Mouse (Mus musculus) layer of hippocampus, postnatal 10 days (tissue): ENCODE results near the gene Shroom3. TPM values are rescaled to one million over a fixed set of nuclear protein-coding genes. Genes with fewer than 3 reads are reported as not detected.

ENCODE experiments used
- DNase-seq, 2 experiments: peaks; one replicate each; pipeline ENCODE4 v3.0.0; 2021; ENCODE audit warnings: low spot score in 2 of 2
- long read RNA-seq: library from polyadenylated mRNA; stranded (forward); transcript quantifications from one replicate; pipeline ENCODE4 v2.0.0, GENCODE M21; 2023
- total RNA-seq, 2 experiments: library from RNA; stranded (reverse); gene quantifications; 2 replicates each; pipeline ENCODE4 v1.2.3; 2021

Gene Shroom3
- total RNA-seq: 1 to 10 TPM; 2.5 to 3.8 TPM
- long read RNA-seq, partial matches to known transcripts: 2 of 2 reads
- long read RNA-seq, other reads (novel, unspliced or antisense): 0 of 2 reads

DNA sequence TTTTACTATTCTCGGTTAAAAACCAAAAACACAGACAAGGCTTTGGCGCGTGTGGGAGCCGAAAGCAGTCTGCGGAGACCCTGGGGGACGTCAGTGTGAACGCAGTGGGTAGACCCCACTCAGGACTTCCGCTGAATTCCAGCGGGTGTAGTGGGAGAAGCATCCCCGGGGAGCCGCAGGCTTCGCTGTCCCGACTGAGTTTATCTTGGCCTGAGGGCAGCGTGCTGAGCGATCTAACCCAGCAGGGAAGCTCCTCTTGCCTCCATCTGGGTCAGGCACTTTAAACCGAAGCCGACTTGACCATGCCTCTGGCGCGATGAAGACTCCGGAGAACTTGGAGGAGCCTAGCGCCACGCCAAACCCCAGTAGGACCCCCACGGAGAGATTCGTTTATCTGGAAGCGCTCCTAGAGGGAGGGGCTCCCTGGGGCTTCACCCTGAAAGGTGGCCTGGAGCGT is at the start of gene Shroom3:
TSS of gene Shroom3 (plus strand) at position 85 of the 457 bp plus-strand sequence.
- DNase-seq: peak in 1 of 2 experiments; percentile 16

DNA sequence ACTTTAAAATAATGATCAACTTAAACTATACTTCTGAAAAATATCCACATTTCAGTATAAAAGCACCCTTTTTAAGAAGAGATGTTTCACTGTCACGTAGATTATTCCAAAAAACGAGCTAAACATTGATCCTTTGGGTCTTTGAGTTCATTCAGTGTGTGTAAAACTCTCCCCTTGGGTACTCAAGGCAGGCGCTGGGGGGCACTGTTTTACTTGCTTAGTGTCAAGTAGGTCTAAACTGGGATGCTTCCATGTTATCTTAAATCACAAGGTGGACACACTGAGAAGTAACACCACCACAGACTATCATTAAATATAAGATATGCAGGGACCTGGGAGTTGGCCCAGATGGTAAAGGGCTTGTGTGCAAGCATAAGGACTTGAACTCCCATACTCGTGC is 49.7 kb upstream of the Shroom3 start:
- no peak for DNase-seq

DNA sequence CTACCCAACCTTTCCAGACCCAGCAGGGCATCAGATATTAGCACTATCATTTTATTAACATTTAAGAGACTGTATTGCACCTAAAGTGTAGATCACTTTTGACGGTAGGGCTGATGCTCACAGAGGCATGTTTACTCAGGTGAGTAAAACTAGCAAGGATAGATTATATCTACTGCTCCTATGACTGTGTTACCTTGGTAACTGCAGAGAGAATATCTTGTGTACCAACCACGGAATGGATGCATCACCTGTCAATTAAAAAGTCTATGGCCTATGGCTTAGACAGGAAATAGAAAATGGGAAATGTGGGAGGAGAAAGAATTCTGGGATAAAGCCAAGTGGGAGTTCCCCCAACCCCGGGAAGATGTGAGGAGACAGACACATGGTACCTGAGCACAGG is 48.3 kb upstream of the Shroom3 start:
- no peak for DNase-seq

DNA sequence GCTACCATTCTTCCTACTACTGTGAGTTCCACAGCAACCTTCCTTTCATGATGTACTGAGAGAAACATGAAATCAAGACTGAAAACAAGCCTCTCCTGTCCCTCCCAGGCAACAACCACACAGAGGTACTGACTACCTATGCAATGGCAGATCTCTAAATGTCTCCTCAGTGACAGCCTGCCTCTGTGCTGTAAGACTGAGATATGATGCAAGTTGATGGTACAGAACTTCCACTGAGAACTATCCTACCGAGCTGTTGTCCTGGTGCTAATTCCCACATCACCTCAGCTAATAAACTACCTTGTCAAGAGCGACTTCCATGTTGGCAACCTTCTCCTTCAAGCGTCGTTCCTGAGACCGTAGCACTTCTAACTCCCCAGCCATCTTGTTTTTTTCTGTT is 47.3 kb upstream of the Shroom3 start:
- no peak for DNase-seq

DNA sequence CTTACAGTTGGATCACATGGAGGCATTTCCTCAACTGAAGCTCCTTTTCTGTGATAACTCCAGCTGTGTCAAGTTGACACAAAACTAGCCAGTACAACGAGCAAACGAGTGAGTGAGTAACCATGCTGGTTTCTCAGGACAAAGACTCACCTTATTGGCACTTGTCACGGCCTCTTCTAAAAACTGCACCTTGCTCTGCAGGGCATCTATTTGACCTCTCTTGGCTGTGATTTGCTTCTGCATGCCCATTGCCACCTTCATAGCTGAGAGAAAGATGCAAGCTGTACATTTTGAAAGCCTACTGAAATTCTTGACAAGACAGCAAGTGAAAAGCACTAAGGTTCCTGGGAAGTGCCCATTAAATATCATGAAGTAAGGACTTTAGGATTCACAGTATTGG is 42.4 kb upstream of the Shroom3 start:
- DNase-seq: no peak

DNA sequence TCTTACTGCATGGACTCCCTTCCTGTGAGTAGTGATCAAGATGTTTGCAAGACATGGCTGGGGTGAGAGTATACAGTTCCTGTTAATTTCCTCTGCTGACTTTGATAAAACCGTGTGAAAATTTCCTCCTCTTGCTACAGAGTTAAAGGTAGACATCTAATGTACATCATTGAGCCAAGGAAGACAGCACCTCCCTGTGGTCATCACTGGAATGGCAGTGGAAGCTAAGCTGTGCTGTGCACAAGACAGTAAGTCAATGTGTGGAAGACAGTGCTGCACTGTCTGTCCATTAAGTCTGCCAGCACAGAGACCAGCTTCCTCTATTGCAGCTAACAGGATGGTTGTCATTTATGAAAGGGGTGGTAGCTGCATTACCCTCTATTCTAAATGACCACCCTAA is 27.0 kb upstream of the Shroom3 start:
- DNase-seq: peak; percentile 72 to 73

DNA sequence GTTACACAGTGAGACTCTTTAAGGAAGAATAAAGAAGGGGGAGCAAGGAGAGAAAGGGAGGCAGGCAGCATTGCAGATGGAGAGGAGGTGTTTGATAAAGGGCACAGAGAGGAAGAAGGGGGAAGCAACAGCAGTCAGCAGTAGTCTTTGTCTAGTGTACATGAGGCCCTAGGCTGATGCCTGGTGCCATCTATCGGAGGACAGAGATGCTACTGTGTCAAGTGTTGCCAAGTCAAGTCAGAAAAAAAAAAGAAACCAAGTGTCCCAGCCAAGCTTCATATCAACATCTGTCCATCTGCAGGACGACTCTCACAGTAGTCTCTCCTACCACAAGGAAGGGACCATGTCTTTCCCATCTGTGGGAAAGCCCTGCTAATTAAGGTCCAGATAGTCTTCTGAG is 18.9 kb upstream of the Shroom3 start:
- no peak for DNase-seq

DNA sequence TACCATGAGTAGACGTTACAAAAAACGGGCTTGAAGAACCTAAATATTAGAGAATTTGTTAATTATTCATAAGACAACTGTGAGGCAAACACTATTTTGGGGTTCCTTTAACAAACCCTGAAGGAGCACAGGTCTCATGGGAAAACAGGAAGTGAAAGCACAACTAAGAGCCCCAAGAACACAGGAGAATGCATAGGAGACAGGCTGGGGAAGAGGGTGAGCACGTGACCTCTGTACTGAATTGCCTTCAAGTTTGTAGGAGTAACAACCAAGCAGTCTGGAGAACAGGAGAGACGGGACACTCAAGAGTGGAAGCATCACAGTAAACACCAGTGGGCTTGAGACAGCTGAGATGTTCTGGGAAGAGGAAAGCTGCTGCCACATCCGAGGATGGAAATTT is 16.4 kb upstream of the Shroom3 start:
- DNase-seq: no peak

DNA sequence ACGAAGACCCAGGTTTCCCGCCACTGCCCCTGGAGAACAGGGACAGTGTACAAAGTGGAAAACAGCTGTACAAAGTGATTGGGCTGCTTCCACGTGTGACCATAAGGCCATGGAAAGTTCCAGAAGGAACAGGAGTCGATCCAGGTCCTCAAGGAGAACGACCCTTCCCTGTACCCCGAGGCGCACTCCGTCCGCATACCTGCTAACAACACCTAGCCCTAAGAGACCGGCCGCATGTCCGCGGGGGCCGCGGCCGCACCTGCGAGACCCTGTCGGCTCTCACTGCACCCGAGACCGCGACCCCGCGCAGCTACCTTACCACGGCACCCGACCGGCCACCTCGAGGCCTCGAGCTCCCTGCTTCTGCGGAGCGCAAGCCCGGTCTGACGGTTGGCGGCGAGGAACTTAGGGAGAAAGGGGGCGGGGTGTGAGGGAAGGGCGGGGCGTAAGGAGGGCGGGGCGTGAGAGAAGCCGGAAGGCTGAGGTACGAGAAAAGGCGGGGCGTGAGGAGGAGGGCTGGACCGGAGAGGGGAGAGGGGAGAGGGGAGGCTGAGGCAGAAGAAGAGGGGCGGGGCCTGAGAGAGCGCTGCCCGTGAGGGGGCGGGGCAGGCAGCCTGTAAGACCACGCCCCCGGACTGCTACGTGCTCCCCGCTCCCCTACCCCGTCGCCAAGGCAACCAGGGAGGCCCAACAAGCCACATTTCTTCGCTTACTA is 8.2 kb upstream of the Shroom3 start, which contains the start of gene Ccdc158:
TSS of gene Ccdc158 (minus strand) at position 413 of the 715 bp plus-strand sequence.
- peak; percentile 59 to 76 for DNase-seq

DNA sequence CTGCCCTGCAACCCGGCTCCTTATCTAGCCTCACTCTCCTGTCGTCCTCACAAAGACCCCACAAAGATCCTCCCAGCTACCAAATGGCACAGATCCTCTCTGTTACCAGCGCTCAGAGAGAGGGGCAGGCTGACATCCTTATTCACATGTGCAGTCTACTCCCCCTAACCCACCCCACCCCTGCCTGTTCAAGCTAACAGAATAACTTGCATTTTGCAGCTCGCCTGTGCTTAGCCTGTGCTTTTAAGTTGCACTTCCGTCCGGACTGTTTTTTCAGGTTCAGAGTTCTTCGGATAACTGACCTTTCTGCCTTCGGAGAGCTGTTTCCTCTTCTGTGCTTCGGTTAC is 7.7 kb upstream of the Shroom3 start:
- DNase-seq: no peak

DNA sequence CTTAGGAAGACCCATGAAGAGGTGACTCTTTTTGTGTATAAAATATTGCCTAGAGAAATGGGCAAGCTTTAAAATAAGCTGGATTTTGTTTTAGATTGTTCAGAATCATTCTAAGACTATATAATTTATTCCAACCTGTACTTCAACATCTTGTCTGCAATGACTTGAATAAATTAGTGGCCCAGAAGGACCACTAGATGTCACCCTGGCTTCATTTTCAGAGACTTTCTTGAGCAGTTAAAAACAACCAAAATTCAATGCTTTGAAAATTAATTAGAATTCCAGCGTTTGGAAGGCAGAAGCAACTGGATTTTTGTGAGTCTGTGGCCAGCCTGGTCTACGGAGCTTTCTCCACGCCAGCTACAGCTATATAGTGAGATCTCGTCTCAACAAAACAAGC is 3.8 kb upstream of the Shroom3 start:
- peak; percentile 30 to 56 for DNase-seq

DNA sequence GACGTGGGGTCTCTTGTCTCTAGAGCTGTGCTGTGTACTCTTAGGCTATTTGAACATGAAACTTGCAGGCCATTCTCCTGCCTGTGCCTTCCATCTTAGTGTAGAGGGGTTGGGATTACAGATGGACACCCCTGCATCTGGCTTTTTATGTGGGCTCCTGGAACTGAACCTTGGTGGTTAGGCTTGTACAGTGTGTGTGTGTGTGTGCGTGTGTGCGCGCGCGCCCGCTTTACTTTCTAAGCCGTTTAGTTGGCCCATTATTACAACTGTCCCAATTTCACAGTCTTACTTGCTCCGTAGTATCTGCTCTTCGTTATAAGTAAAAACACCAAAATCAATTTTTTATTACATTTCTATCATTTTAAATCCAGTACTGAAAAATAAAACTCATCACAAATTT is 1.4 kb upstream of the Shroom3 start:
- DNase-seq: no peak

DNA sequence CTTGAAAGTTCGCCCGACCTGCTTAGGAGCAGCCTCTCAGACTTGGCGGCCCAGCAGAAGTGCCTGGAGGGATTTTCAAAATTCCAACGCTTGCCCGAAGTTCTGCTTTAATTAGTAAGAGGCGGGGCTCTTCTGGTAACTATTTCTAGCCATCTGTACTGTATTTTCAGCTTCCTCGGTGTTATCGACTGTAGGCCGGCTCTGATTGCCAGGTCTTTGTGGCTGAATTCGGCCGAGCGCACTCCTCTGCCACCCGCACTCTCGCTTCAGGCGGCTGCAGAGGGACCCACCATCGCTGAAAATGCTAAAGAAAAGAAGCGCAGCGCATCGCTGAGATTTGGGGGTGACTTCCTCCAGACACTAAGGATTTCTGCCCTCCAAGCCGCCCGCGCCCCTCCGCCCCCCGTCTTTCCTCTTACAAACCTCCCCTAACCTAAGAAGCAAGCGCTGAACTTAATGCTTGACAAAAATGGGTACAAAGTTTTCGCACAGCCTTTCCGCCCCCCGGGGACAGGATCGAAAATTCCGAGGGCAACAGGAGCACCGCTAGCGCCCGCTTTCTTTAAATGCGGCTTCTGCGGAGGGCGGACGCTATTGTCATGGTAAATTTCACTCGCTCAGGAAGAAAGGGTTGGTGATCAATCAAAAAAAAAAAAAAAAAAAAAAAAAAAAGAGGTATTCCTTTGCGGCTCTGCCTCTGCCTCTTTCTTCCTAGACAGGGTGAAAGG is 450 bp upstream of the Shroom3 start:
- peak; percentile 10 to 32 for DNase-seq

DNA sequence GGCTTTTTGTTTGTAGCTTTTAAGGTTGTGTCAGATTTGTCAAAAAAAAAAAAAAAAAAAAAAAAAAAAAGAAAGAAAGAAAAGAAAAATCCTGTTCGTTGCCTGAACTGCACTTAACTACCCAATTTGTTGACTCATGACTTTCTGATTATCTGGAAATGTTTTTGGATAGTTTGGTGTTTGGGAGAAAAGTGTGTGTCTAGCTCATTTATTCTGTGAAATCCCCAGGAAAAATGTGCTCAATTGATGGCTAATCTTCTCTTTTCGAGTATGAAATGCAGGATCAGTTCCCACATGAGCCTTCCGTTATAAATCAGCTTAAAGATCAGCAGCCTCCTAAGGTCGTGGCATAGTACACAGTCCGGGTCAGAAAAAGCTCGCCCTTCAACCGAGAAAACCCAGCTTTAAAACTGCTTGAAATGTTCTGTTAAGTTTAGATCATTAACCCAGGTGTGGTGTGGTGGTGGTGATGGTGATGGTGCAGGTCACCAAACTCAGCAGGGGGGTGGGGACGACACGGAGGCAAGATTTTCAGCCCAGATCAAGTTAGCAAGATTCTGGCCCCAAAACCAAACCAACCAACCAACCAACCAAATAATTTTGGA is 738 bp downstream of the Shroom3 start:
- no peak for DNase-seq

DNA sequence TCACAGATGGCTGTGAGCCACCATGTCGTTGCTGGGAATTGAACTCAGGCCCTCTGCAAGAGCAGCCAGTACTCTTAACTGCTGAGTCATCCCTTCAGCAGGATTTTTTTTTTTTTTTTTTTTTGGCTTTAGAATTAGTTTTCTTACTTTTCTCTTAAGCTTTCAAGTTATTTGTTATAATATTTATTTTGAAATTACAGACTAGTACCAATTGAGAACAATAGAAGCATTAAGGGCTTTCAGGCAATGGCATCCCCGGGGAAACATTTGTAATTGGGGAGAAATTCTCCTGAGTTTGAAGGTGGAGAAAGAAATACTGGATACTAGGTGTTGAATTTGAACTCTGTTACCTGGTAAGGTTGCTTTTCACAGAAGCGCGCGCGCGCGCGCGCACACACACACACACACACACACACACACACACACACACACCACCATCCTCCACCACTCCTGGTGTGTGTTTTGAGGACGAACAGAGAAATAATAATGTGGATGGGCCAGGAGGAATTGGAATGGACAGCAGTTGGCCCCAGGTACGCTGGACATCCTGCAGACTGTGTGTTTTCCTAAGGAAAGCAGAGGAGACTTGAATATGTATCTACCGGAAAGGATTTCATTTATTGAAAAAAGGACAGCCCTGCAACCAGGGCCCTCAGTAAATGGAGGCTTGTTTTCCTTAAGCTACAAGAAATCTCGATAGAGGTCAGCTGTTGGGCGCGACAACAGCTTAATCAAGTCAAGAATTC is 1.7 kb downstream of the Shroom3 start:
- no peak for DNase-seq

DNA sequence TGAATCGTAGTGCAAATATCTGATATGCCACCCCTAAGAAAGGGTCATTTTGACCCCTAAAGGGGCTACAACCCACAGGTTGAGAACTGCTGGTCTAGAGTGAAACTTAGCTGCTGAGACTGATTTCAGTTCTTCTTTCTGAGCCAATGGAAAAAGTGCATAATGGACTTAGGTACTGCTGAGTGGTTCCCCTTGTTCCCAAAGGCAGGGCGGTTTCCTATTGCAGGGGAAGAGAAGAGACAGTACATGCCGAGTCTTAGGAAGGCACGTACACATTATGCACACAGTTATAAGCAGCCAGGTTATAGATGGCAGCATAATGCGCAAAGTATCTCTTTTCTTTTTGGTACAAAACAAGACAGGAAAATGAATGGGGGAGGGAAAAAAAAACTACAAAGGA is 4.9 kb downstream of the Shroom3 start:
- no peak for DNase-seq

DNA sequence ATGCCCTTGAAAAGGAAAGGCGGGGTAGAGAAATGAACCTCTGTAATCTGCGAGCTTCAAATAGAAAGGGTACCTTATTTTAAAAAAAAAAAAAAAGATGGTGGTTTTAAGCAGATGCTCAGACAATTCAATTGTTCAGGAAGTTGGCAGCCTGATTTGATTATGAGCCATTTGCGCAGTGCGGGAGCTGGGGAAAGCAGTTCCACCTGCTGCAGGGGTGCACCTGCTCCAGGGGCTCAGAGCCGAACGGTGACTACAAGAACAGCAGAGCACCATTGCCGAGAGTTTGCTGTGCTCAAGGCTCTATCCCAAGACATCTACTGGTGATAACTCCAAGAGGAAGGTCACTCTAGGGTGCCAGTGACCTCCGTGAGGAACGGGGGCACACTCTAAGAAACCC is 5.3 kb downstream of the Shroom3 start:
- no peak for DNase-seq

DNA sequence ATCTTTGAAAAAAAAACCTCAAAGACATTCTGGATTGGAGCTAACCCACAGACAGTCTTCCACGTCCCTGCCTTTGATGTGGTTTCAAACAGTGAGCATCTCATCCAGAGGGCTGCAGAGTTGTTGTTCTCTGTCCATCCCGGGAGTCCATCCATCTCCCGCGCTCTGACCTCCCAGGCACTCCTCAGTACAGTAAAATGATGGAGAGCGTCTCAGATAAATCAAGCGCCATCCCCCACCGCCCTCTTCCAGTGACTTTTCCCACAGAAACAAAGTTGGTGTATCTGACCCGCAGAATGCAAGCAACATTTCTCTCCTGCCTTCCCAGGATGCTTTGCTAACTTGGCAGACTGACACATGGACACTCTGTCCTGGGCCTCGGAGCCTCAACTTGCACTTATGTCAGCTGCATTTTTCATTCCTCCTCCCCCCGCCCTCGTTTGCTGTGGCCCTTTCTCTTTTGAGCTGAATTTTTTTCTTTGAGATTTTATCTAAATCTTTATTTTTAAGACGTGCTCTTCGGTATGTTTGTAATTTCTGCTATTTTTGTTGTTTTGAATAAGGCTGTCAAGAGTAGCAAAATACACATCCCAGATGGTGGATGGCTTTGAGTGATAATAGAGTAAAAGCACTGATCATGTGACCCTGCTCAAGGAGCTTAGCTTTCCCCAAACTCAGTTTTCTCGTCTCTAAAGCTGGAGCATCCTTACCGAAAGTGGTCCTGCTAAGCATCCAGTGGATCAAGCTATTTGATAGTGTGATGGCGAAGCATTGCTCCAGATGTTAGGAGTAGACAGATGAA is 9.2 kb downstream of the Shroom3 start:
- DNase-seq: no peak

DNA sequence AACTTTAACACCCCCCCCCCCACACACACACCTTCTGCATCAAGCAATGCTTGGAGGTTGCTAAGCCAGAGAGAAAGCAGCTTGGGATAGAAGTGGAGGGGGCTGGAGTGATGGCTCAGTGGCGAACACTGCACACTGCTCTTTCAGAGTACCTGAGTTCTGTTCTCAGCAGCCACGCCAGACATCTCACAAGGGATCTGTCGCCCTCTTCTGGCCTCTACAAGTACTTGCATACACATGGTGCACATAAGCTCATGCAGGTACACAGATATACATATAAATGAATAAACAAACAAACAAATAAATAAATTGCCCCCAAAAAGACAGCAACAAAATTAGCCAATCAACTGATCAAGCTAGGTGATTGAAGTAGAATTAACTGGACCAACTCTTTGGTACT is 10.5 kb downstream of the Shroom3 start:
- no peak for DNase-seq

DNA sequence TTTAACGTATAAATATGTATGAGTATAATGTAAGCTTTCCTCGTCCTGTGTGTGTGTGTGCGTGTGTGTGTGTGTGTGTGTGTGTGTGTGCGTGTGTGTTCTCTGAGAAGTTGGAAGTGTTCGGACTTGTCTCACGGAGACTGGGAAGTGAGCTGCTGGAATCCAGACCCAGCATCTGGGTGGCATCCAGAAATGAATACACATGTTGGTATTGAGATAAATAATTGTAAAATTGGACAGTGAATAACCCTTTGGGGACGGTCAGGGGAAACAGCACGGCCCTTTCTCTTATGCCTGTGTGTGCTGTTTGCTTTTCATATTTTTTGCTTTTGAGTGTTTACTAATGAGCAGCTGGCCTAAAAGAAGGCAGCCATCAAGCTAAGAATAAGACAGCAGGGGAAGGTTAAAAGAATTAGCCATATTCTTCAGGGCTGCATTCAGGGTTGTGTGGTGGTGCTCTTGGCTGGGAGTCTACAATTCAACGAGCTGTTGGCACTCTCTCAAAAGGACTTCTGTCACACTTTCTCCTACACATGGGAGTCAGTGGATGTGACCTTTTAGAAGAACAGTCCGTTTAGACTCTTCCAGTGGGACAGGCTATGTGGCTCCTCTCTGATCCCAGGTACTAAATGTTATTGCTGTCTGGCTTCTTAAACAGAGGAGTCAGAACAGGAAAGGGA is 11.2 kb downstream of the Shroom3 start:
- no peak for DNase-seq
